Mouse (Mus musculus) kidney, adult 9 months (tissue): ENCODE results near the gene Gm13057.
"Not testable (repeated sequence)": the region's sequence is repeated elsewhere in the genome, so short reads cannot be mapped to it uniquely, and the experiment has no call there.

Experiments
- DNase-seq: peaks from one replicate; pipeline ENCODE4 v3.0.0; 2022

Gm13057 gene

DNA sequence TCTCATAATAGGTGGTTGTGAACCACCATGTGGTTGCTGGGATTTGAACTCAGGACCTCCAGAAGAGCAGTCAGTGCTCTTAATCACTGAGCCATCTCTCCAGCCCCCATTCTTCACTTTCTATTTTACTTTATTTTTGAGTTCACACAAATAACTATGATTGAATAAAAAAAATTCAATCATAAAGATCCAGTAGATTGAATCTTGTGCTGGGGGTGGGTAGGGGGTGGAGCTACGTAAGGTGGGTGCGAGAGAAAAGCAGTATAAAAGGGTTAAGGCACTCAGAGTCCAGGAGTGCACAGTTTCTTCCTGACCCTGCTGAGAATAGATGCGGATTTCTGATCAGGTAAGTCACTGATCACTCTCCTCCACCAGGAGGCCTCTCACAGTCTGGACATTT lies at the start of gene Gm13057, which contains the start of gene BC080695:
Gm13057 (plus strand) TSS at position 310 of the 400 bp plus-strand sequence.
BC080695 (plus strand) TSS at position 301 of the 400 bp plus-strand sequence.
- DNase-seq, result not testable (repeated sequence)

DNA sequence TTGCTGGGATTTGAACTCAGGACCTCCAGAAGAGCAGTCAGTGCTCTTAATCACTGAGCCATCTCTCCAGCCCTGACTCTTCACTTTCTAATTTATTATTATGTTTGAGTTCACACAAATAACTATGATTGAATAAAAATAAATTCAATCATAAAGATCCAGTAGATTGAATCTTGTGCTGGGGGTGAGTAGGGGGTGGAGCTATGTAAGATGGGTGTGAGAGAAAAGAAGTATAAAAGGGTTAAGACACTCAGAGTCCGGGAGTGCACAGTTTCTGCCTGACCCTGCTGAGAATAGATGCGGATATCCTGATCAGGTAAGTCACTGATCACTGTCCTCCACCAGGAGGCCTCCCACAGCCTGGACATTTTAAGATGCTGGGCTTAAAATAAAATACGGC lies 40.5 kb upstream of the Gm13057 start, which contains the start of gene Gm13043:
Gm13043 (plus strand) TSS at position 301 of the 400 bp plus-strand sequence.
- DNase-seq, result no peak

DNA sequence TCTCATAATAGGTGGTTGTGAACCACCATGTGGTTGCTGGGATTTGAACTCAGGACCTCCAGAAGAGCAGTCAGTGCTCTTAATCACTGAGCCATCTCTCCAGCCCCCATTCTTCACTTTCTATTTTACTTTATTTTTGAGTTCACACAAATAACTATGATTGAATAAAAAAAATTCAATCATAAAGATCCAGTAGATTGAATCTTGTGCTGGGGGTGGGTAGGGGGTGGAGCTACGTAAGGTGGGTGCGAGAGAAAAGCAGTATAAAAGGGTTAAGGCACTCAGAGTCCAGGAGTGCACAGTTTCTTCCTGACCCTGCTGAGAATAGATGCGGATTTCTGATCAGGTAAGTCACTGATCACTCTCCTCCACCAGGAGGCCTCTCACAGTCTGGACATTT lies 15.9 kb upstream of the Gm13057 start, which contains the start of gene Gm13040:
Gm13040 (plus strand) TSS at position 301 of the 400 bp plus-strand sequence.
- not testable (repeated sequence) for DNase-seq
